Mouse (Mus musculus) thymus, postnatal 36 days (tissue): ENCODE measurements around the gene Odf3l2.
A peak's percentile ranks its signal among the peaks of the same experiment; 100 is the strongest.

ENCODE experiments used
- DNase-seq, 2 experiments: peaks; one replicate each; pipeline ENCODE4 v3.0.0; 2022; ENCODE audit warnings: mixed read lengths in 2 of 2

The Odf3l2 gene

GRCm38 (mm10) chr10:79670071-79670888 lies 24.7 kb upstream of the Odf3l2 start:
- DNase-seq: peak in 1 of 2 experiments; percentile 20

GRCm38 (mm10) chr10:79669576-79670057 lies 24.1 kb upstream of the Odf3l2 start:
- peak; percentile 79 to 82 for DNase-seq

- peak; percentile 84 to 86 for DNase-seq
Measured at GRCm38 (mm10) chr10:79668771-79669575, 23.4 kb upstream of the Odf3l2 start, which contains the start of gene Tpgs1. Tpgs1 (plus strand) TSS chr10:79669369.

- peak in 1 of 2 experiments; percentile 17 for DNase-seq
Measured at GRCm38 (mm10) chr10:79668076-79668475, 22.5 kb upstream of the Odf3l2 start.

GRCm38 (mm10) chr10:79666493-79666892 lies 21.0 kb upstream of the Odf3l2 start:
- DNase-seq: peak in 1 of 2 experiments; percentile 15

- DNase-seq: no peak
Measured at GRCm38 (mm10) chr10:79665051-79665450, 19.5 kb upstream of the Odf3l2 start.

GRCm38 (mm10) chr10:79664131-79664665 lies 18.7 kb upstream of the Odf3l2 start, which contains the start of gene Madcam1:
Madcam1 (plus strand) TSS chr10:79664559.
- peak; percentile 67 to 76 for DNase-seq

- DNase-seq: no peak
Measured at GRCm38 (mm10) chr10:79661861-79662260, 16.3 kb upstream of the Odf3l2 start.

GRCm38 (mm10) chr10:79660298-79660697 lies 14.8 kb upstream of the Odf3l2 start:
- DNase-seq: no peak

- DNase-seq: peak; percentile 36 to 48
Measured at GRCm38 (mm10) chr10:79658829-79659228, 13.3 kb upstream of the Odf3l2 start.

GRCm38 (mm10) chr10:79654946-79655395 lies 9.4 kb upstream of the Odf3l2 start:
- DNase-seq: no peak

- DNase-seq: no peak
Measured at GRCm38 (mm10) chr10:79652789-79653188, 7.3 kb upstream of the Odf3l2 start.

GRCm38 (mm10) chr10:79649070-79649751 lies 3.7 kb upstream of the Odf3l2 start:
- DNase-seq: peak; percentile 51 to 58

GRCm38 (mm10) chr10:79638486-79639204 lies 6.9 kb downstream of the Odf3l2 start:
- DNase-seq: no peak

- DNase-seq: no peak
Measured at GRCm38 (mm10) chr10:79637128-79638110, 8.1 kb downstream of the Odf3l2 start, which contains the start of gene Shc2. Shc2 (minus strand) TSS chr10:79637918.

- no peak for DNase-seq
Measured at GRCm38 (mm10) chr10:79636287-79636686, 9.3 kb downstream of the Odf3l2 start.

- no peak for DNase-seq
Measured at GRCm38 (mm10) chr10:79633006-79633777, 12.3 kb downstream of the Odf3l2 start.

GRCm38 (mm10) chr10:79631432-79631831 lies 14.1 kb downstream of the Odf3l2 start:
- DNase-seq: no peak

- DNase-seq: no peak
Measured at GRCm38 (mm10) chr10:79628377-79628776, 17.2 kb downstream of the Odf3l2 start.
